Mouse (Mus musculus): ENCODE measurements at regions not wholly inside any gene's neighbourhood (a gene's known extent, or its start where the extent isn't known, plus 50 kb on each side); places are given as distances from the start of the nearest gene placed in this dataset.

DNA sequence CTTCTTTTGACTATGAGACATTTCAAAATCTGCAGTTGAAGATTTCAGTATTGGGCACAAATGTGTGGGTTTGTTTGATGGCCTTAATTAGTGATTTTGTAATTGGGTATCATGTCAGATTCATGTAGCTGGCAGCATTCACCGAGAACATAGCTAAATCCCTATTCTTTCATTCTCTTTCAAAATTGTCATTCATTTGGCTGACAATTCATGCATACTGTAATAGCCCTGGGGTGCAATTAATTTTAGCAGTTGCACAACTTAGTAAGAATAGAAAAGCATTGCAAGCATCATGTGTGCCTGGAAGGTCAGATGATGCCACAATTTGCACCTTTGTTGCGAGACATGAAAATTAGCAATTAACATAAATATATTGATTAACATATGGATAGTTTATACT, 248.0 kb downstream of the Etv1 start:
- Histone ChIP-seq H3K4me1 (replicated peaks) (no peaks in the 10 kb centered on the region), H3K9ac (no peak overlapping the region), H3K36me3 (no peaks in the 10 kb centered on the region), H3K4me2 (replicated peaks) (no peak overlapping the region), H3K4me3 (replicated peaks) (no peak overlapping the region), H3K27ac (no peak overlapping the region), H3K9me3 (no peaks in the 10 kb centered on the region), H3K27me3 (replicated peaks) (no peaks in the 10 kb centered on the region)
- no peak for ATAC-seq
- 94% methylated on average over 2 of the region's 2 CpGs for WGBS

DNA sequence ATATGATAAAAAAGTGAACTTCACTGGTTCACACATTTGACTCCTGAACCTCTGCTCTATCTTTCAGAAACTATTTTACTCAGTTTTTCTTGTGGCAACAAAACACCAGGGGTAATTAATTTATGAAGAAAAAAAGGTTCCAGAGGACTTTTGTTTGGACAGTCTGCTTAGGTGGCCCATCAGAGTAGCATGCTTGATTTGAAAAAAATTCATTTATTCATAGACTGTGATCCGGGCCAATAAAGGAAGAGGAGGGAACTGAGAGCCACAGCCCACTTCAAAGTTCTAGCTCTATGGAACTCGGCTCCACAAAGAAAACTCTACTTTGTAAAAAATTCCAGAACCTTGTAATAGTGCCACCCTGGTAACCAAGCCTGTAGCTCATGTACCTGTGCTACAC, 248.8 kb downstream of the Etv1 start:
- H3K36me3 ChIP-seq = no peaks in the 10 kb centered on the region
- H3K27ac ChIP-seq = no peak overlapping the region
- no peak overlapping the region for H3K4me3 ChIP-seq (replicated peaks)
- no peaks in the 10 kb centered on the region for H3K9me3 ChIP-seq
- H3K4me2 ChIP-seq (replicated peaks) = no peak overlapping the region
- no peak overlapping the region for H3K9ac ChIP-seq
- H3K4me1 ChIP-seq (replicated peaks) = no peaks in the 10 kb centered on the region
- H3K27me3 ChIP-seq (replicated peaks) = no peaks in the 10 kb centered on the region
- ATAC-seq = no peak
- WGBS = 83% methylated on average over 2 of the region's 2 CpGs

DNA sequence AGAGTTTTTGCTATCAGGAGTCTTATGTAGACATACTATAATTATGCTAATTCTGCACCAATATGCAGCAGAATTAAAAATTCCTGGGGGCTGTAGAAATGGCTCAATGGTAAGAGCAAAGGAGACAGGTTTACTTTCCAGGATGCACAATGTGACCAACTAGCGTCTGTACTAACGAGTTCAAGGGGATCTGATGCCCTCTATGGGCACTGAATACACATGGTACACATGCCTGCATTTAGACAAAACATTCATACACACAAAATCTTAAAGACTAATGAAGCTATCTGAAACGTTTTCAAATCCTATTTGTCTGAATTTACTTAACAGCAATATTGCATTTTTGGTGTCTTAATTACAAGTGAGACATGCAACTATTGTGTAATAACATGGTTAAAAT, 254.8 kb downstream of the Etv1 start:
- no peak overlapping the region for H3K27ac ChIP-seq
- no peaks in the 10 kb centered on the region for H3K4me1 ChIP-seq (replicated peaks)
- no peaks in the 10 kb centered on the region for H3K27me3 ChIP-seq (replicated peaks)
- H3K9ac ChIP-seq = no peak overlapping the region
- 78% methylated on average over 3 of the region's 3 CpGs for WGBS
- no peak overlapping the region for H3K4me3 ChIP-seq (replicated peaks)
- H3K4me2 ChIP-seq (replicated peaks) = no peak overlapping the region
- no peaks in the 10 kb centered on the region for H3K36me3 ChIP-seq
- H3K9me3 ChIP-seq = no peaks in the 10 kb centered on the region
- ATAC-seq = no peak

DNA sequence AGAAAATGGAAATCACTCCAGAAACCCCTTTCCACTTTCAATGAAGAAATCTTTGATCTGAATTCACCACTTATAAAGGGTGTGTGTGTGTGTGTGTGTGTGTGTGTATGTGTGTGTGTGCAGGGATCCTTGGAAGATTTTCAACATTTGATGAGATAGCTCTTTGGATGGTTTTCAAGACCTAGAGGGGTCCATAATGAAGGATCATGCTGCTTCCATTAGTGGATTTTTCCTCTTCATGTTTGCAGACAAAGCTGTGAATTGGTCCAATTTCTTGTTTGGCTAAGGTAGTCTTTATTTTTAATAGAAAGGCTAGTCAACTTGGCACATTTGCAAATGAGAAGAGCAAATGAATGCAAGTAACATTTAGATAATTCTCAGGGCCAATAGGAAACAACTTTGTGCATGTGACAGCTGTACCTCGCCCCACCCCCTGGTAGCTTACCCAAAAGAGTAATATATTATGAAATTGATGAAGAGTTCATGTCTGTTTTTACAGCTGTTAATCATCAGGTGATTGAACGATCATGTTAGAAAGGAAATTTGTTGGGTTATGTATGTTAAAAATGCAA, 257.4 kb downstream of the Etv1 start:
- Histone ChIP-seq H3K9ac (no peak overlapping the region), H3K36me3 (no peaks in the 10 kb centered on the region), H3K27ac (no peak overlapping the region), H3K4me3 (replicated peaks) (no peak overlapping the region), H3K4me2 (replicated peaks) (no peak overlapping the region), H3K9me3 (no peaks in the 10 kb centered on the region), H3K4me1 (replicated peaks) (no peaks in the 10 kb centered on the region), H3K27me3 (replicated peaks) (no peaks in the 10 kb centered on the region)
- no peak for ATAC-seq
- WGBS = 88% methylated on average over 2 of the region's 2 CpGs

DNA sequence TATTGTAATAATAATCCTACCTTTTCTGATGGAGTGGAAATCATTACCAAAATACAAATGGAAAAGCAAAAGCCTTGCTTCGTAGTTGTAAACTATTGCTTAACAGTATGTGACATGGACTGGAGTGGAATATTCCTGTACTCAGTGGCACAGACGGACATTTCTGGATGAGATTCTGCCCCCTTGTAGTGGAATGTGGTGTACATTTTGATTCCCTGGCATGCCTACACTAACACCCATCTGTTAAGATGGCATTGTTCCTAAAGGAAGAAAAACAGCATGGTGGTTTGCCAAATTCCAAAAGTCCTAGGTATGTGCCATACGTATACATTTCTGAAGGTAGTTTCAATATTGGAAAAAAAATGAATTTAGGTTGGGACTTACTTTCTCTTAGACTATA, 258.9 kb downstream of the Etv1 start:
- Histone ChIP-seq H3K27ac (no peak overlapping the region), H3K36me3 (no peaks in the 10 kb centered on the region), H3K9ac (no peak overlapping the region), H3K4me2 (replicated peaks) (no peak overlapping the region), H3K27me3 (replicated peaks) (no peaks in the 10 kb centered on the region), H3K4me3 (replicated peaks) (no peak overlapping the region), H3K4me1 (replicated peaks) (no peaks in the 10 kb centered on the region), H3K9me3 (no peaks in the 10 kb centered on the region)
- WGBS = 87% methylated on average over 3 of the region's 3 CpGs
- no peak for ATAC-seq

DNA sequence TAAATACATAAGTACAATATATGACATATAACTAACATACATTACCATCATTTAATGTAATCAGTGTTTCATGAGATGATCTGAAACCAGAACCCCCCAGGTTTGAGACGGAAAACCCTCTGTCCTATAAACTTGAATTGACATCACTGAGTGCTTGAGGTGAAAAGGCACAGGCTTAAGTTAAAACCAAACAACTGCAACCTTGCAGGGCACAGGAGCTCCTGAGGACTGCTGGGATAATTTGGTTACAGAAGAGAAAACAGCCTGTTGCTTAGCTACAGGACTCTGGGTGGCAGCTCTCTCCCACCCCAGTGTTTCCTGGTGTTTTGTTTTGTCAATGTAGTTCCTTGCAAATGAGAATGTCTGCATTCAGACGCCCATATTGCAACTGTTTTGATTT, 259.5 kb downstream of the Etv1 start:
- 32% methylated on average over 2 of the region's 2 CpGs for WGBS
- Histone ChIP-seq H3K9ac (no peak overlapping the region), H3K36me3 (no peaks in the 10 kb centered on the region), H3K4me2 (replicated peaks) (no peak overlapping the region), H3K27ac (no peak overlapping the region), H3K4me3 (replicated peaks) (no peak overlapping the region), H3K4me1 (replicated peaks) (no peaks in the 10 kb centered on the region), H3K9me3 (no peaks in the 10 kb centered on the region), H3K27me3 (replicated peaks) (no peaks in the 10 kb centered on the region)
- no peak for ATAC-seq

DNA sequence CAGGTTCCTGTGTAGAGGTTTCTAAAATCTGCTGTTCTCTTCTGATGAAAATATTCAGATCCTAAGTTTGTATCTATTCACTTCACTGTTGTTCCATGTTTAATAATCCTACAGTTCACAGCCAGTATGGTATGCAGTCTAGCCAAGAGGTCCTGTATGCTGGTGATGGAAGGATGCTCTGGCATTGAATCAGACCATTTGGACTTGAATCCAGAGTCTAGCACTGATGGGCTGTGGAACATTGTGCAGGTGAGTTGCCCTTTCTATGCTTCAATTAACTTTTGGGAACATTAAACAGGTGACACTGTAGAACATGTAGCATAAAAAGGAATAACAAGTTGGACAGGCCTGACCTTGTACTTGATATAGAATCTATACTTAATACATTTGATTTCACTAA, 267.9 kb downstream of the Etv1 start:
- Histone ChIP-seq H3K9me3 (no peaks in the 10 kb centered on the region), H3K9ac (no peak overlapping the region), H3K27me3 (replicated peaks) (no peaks in the 10 kb centered on the region), H3K36me3 (no peaks in the 10 kb centered on the region), H3K27ac (no peak overlapping the region), H3K4me1 (replicated peaks) (no peaks in the 10 kb centered on the region), H3K4me3 (replicated peaks) (no peak overlapping the region), H3K4me2 (replicated peaks) (no peak overlapping the region)
- no peak for ATAC-seq

DNA sequence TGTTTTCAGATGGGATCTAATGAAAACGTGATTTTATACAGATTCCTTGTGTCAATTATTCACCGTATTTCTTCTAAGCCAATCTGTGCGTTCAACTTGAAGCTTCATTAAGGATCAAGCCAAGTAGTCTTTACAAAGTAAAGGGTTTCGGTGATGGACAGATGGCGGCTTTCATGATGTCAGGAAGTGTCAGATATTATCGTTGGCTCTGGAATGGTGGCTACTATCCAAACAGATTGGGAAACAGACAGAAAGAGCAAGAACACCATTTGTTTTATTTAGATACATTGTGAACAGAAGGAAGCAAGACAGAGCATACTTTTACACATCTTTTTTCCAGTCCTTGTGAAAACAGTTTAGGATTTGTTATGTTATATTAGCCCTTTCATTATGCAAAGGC, 269.3 kb downstream of the Etv1 start:
- Histone ChIP-seq H3K9me3 (no peaks in the 10 kb centered on the region), H3K9ac (no peak overlapping the region), H3K27ac (no peak overlapping the region), H3K4me1 (replicated peaks) (no peaks in the 10 kb centered on the region), H3K27me3 (replicated peaks) (no peaks in the 10 kb centered on the region), H3K36me3 (no peaks in the 10 kb centered on the region), H3K4me2 (replicated peaks) (no peak overlapping the region), H3K4me3 (replicated peaks) (no peak overlapping the region)
- no peak for ATAC-seq
- WGBS = 58% methylated on average over 6 of the region's 6 CpGs

DNA sequence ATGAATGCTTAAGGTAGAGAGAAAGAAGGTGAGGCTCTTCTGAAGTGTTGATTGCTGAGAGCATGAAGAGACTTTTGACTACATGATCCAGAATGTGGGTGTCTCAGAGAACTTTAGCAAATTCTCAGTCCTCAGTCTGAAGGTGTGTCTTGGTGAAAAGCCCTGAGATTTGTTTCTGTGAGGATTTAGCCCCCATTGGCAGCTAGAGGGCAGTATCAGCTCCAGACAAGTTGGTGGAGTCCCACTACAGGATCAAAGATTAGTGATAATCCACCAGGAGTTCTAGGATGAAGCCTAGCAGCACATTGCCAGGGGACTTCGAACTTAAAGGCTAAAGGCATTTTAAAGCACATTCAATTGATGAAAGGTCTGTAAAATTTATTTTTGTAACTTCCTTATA, 269.8 kb downstream of the Etv1 start:
- no peak overlapping the region for H3K9ac ChIP-seq
- 72% methylated on average over 1 of the region's 1 CpGs for WGBS
- no peak for ATAC-seq
- no peak overlapping the region for H3K4me2 ChIP-seq (replicated peaks)
- no peaks in the 10 kb centered on the region for H3K4me1 ChIP-seq (replicated peaks)
- no peaks in the 10 kb centered on the region for H3K36me3 ChIP-seq
- H3K9me3 ChIP-seq = no peaks in the 10 kb centered on the region
- H3K27ac ChIP-seq = no peak overlapping the region
- no peak overlapping the region for H3K4me3 ChIP-seq (replicated peaks)
- H3K27me3 ChIP-seq (replicated peaks) = no peaks in the 10 kb centered on the region

DNA sequence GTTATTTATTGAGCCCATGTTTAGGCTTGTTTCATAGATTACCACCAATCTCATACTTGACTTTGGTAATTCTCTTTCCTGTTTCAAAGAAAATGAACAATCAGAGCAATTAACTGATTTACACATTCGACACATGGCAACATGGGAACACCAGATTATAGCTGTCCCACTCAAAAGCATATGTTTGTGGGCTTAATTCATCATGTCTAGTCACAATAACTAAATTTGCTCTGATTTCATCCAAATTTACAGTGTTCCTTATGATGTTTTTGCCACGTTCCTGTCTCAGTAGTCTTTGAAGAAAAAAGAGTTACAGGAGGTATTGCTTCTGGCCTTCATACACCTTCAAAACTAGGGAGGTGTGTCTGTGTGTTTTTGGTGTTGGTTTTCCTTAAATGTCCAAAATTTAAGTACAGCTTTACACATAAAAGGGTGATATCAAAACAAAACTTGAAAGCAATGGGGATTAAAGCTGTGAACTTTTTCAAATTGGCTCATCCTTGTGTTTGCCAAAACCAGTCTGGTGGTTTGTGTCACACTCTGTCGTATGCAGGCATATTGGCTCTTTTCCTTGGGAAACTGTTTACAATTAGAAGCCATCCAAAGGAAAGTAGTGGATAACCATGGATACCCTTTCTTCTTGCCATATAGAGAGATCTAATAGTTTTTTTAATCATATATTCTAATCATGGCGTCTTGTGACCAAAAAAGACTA, 291.3 kb downstream of the Etv1 start:
- Histone ChIP-seq H3K27ac (no peak overlapping the region), H3K27me3 (replicated peaks) (no peaks in the 10 kb centered on the region), H3K9ac (no peak overlapping the region), H3K4me3 (replicated peaks) (no peak overlapping the region), H3K4me1 (replicated peaks) (no peaks in the 10 kb centered on the region), H3K4me2 (replicated peaks) (no peak overlapping the region), H3K36me3 (no peaks in the 10 kb centered on the region), H3K9me3 (no peaks in the 10 kb centered on the region)
- no peak for ATAC-seq
- 84% methylated on average over 4 of the region's 4 CpGs for WGBS

DNA sequence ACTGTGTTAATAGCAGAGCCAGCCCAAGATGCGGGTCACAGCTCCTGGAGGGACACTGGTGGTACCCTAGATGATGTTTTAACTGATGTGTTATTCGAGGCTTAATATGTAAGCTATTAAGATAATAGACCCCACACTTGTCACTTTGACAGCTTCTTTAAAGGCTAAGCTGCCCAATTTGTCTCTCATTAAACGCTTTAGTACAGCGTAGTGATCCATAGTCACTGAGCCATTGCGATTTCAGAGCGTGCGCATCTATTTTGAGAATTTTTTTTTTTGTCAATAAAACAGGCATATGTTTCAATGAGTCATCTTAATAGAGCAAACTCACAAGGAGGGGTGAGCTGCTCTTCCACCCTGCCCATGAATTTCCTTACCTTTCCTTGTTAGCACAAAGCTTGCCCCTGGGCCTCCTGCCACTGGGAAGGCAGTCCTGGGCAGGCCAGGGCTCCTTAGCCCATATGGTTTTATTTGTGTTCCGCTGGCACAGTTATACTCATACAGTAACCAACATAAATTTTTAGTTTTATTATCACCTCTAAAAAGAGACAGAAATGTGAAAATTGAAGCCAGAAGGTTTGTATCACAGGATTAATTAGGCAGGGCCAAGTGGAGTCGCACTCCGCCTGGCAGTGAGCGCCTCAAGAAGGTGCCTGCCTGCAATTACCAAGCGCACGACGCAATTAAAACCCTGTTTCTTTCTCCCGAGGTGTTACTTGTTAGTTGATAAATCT, 294.3 kb downstream of the Etv1 start:
- 87% methylated on average over 15 of the region's 15 CpGs for WGBS

DNA sequence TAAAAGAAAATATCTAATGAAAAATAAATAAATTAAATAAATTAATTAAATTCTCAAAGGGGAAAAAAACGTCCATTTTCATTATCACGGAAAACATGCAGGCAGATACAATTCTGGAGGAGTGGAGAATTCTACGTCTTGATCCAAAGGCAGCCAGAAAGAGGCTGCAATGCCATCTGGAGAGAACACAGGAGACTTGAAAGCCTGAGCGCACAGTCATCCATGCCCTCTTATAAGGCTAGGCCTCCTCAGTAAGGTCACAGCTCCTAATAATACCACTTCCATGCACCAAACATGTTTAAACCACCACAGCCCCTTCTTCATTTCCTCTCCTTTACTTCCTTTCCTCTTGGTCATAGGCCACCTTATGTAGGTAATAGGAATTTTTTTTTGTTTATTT, 307.1 kb downstream of the Etv1 start:
- no peaks in the 10 kb centered on the region for H3K9me3 ChIP-seq
- H3K27me3 ChIP-seq (replicated peaks) = no peaks in the 10 kb centered on the region
- no peaks in the 10 kb centered on the region for H3K36me3 ChIP-seq
- ATAC-seq = no peak
- H3K4me2 ChIP-seq (replicated peaks) = no peak overlapping the region
- WGBS = 89% methylated on average over 4 of the region's 4 CpGs
- H3K4me3 ChIP-seq (replicated peaks) = no peak overlapping the region
- no peaks in the 10 kb centered on the region for H3K4me1 ChIP-seq (replicated peaks)
- no peak overlapping the region for H3K27ac ChIP-seq
- H3K9ac ChIP-seq = no peak overlapping the region

More for the DNA sequence above, 294.3 kb downstream of the Etv1 start:
- H3K4me2 ChIP-seq (replicated peaks) = no peak overlapping the region
- no peaks in the 10 kb centered on the region for H3K27me3 ChIP-seq (replicated peaks)
- H3K9ac ChIP-seq = no peak overlapping the region
- no peak overlapping the region for H3K4me3 ChIP-seq (replicated peaks)
- H3K4me1 ChIP-seq (replicated peaks) = no peaks in the 10 kb centered on the region
- no peaks in the 10 kb centered on the region for H3K9me3 ChIP-seq
- ATAC-seq = no peak
- H3K27ac ChIP-seq = no peak overlapping the region
- H3K36me3 ChIP-seq = no peaks in the 10 kb centered on the region

All from intestine, embryonic 15.5 days (tissue).